Mouse (Mus musculus) left cerebral cortex, adult 11 months (tissue): ENCODE measurements at regions not wholly inside any gene's neighbourhood (a gene's known extent, or its start where the extent isn't known, plus 50 kb on each side); places are given as distances from the start of the nearest gene placed in this dataset.

Experiments used
- DNase-seq: peaks from one replicate; pipeline ENCODE4 v3.0.0; 2022; ENCODE audit warnings: low spot score

GRCm38 (mm10) chr3:155994044-155994443 lies 567.5 kb upstream of the Negr1 start:
- DNase-seq, result no peak

GRCm38 (mm10) chr3:156017676-156018230 lies 543.8 kb upstream of the Negr1 start:
- DNase-seq, result no peak

- no peak for DNase-seq
Observed at GRCm38 (mm10) chr3:156028602-156029188, 532.9 kb upstream of the Negr1 start.

- DNase-seq, result no peak
Observed at GRCm38 (mm10) chr3:156070257-156070656, 491.3 kb upstream of the Negr1 start.

GRCm38 (mm10) chr3:156082268-156082667 lies 479.3 kb upstream of the Negr1 start:
- DNase-seq, result no peak

- no peak for DNase-seq
Observed at GRCm38 (mm10) chr3:156093689-156094088, 467.9 kb upstream of the Negr1 start.

GRCm38 (mm10) chr3:156094990-156095389 lies 466.6 kb upstream of the Negr1 start:
- no peak for DNase-seq

- DNase-seq, result no peak
Observed at GRCm38 (mm10) chr3:156105788-156106187, 455.8 kb upstream of the Negr1 start.

- no peak for DNase-seq
Observed at GRCm38 (mm10) chr3:156120341-156120740, 441.3 kb upstream of the Negr1 start.

GRCm38 (mm10) chr3:156131598-156131997 lies 430.0 kb upstream of the Negr1 start:
- DNase-seq, result no peak

GRCm38 (mm10) chr3:156141355-156141754 lies 420.2 kb upstream of the Negr1 start:
- no peak for DNase-seq

- DNase-seq, result no peak
Observed at GRCm38 (mm10) chr3:156149322-156149721, 412.3 kb upstream of the Negr1 start.

- DNase-seq, result no peak
Observed at GRCm38 (mm10) chr3:156170076-156170475, 391.5 kb upstream of the Negr1 start.

- DNase-seq, result no peak
Observed at GRCm38 (mm10) chr3:156198688-156199087, 362.9 kb upstream of the Negr1 start.

- DNase-seq, result no peak
Observed at GRCm38 (mm10) chr3:156199749-156200467, 361.7 kb upstream of the Negr1 start.

- DNase-seq, result no peak
Observed at GRCm38 (mm10) chr3:156205246-156205645, 356.3 kb upstream of the Negr1 start.

GRCm38 (mm10) chr3:156208420-156208819 lies 353.2 kb upstream of the Negr1 start:
- DNase-seq, result no peak

- no peak for DNase-seq
Observed at GRCm38 (mm10) chr3:156210827-156211226, 350.8 kb upstream of the Negr1 start.

- no peak for DNase-seq
Observed at GRCm38 (mm10) chr3:156214823-156215222, 346.8 kb upstream of the Negr1 start.

- no peak for DNase-seq
Observed at GRCm38 (mm10) chr3:156232111-156232510, 329.5 kb upstream of the Negr1 start.

GRCm38 (mm10) chr3:156235955-156236354 lies 325.6 kb upstream of the Negr1 start:
- DNase-seq, result no peak

- DNase-seq, result no peak
Observed at GRCm38 (mm10) chr3:156252256-156252861, 309.2 kb upstream of the Negr1 start.
